Mouse (Mus musculus): ENCODE measurements around the gene Xlr3a.

DNA sequence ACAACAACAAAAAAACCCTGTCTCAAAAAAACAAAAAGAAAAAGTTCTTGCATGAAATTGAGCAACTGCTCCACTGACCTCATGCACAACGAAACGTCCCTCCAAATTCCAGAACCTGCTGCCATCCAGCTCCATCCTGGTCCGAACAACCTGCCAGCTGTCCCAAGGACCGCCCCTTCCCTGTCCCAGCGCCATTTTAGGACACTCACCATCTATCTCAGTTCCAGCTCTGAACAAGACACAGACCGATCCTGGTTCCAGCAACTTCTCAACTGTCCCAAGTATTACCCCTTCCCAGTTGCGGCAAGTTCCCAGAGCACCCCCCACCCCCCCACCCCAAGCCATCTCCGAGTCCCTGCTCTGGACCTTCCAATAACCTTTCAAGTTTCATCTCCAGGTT lies 58.1 kb downstream of the Xlr3a start:
- TF ChIP-seq CTCF (IDR thresholded peaks at IDR 0.05; ENCODE audit: extremely low read depth, insufficient read depth, low read length) (no peak), POLR2A (IDR thresholded peaks at IDR 0.05; ENCODE audit: extremely low read depth, insufficient read depth, low read length) (no peak)
